Mouse (Mus musculus) heart, embryonic 13.5 days (tissue): ENCODE data around the gene Nfrkb. TPM values are rescaled to one million over a fixed set of nuclear protein-coding genes. Genes with fewer than 3 reads are reported as not detected.

Experiments used
- ATAC-seq: fragments of 200-750 bp; cut with Nextera tagmentation; 2 replicates; pipeline ENCODE4 v1.8.0; 2017; ENCODE audit warnings: moderate TSS enrichment; ENCODE audit not compliant: insufficient number of reproducible peaks, low FRiP score, low TSS enrichment; ENCODE audit errors: extremely low read depth
- H3K27ac ChIP-seq: fragments of 300-500 bp; sonication (generic); replicated peaks from 2 replicates; pipeline ENCODE4 v1.5.1; 2015; ENCODE audit warnings: moderate library complexity, mild to moderate bottlenecking, inconsistent platforms
- H3K27me3 ChIP-seq: fragments of 300-500 bp; sonication (generic); replicated peaks from 2 replicates; pipeline ENCODE4 v1.6.1; 2015; ENCODE audit warnings: mild to moderate bottlenecking, inconsistent platforms
- H3K36me3 ChIP-seq: fragments of 300-500 bp; sonication (generic); 2 replicates; pipeline ENCODE4 v1.6.1; 2015; ENCODE audit warnings: mild to moderate bottlenecking, inconsistent platforms
- H3K4me1 ChIP-seq: fragments of 300-500 bp; sonication (generic); 2 replicates; pipeline ENCODE4 v1.6.1; 2015; ENCODE audit warnings: inconsistent platforms
- H3K4me2 ChIP-seq: fragments of 300-500 bp; sonication (generic); 2 replicates; pipeline ENCODE4 v1.6.1; 2015; ENCODE audit warnings: inconsistent platforms, mild to moderate bottlenecking, moderate library complexity
- H3K4me3 ChIP-seq: fragments of 300-500 bp; sonication (generic); 2 replicates; pipeline ENCODE4 v1.5.1; 2015; ENCODE audit warnings: moderate library complexity, mild to moderate bottlenecking, inconsistent platforms
- H3K9ac ChIP-seq: fragments of 300-500 bp; sonication (generic); 2 replicates; pipeline ENCODE4 v1.6.1; 2015; ENCODE audit warnings: inconsistent platforms, mild to moderate bottlenecking, moderate library complexity
- H3K9me3 ChIP-seq: fragments of 300-500 bp; sonication (generic); 2 replicates; pipeline ENCODE4 v1.6.1; 2016; ENCODE audit warnings: inconsistent platforms
- WGBS: fragments of 180-500 bp; shearing (Covaris S2); methylation state at CpG from one replicate; pipeline ENCODE4 v1.1.7; 2015; ENCODE audit warnings: mixed read lengths; 5-methylcytosine and 5-hydroxymethylcytosine counted together
- polyA plus RNA-seq: library from polyadenylated mRNA; unstranded; fragments of >200 nt; fragmentation: Nextera tagmentation; extraction: Ambion mirVana; gene quantifications from 2 replicates; pipeline ENCODE4 v1.2.1, GENCODE M21; 2015

The Nfrkb gene
- polyA plus RNA-seq, 1 experiment from 2014 or later: 12.3 TPM

GRCm38 (mm10) chr9:31376661-31377060, 9.3 kb upstream of the Nfrkb start:
- H3K27me3 ChIP-seq: no peaks in the 10 kb centered on the region
- H3K9ac ChIP-seq: no peak overlapping the region
- H3K9me3 ChIP-seq: peaks cover 6% of the 10 kb centered on the region; the same call in 1 of the 2 replicates
- no peak overlapping the region for H3K27ac ChIP-seq
- no peak overlapping the region for H3K4me2 ChIP-seq
- H3K36me3 ChIP-seq: peaks cover 38% of the 10 kb centered on the region
- no peaks in the 10 kb centered on the region for H3K4me1 ChIP-seq
- ATAC-seq: no peak
- no peak overlapping the region for H3K4me3 ChIP-seq

- Histone ChIP-seq H3K4me3 (peak overlapping the region; percentile 81), H3K9ac (peak overlapping the region; percentile 94; the same call in 1 of the 2 replicates), H3K4me2 (peak overlapping the region; percentile 82), H3K27ac (no peak overlapping the region), H3K4me1 (peaks cover 17% of the 10 kb centered on the region), H3K27me3 (no peaks in the 10 kb centered on the region), H3K36me3 (peaks cover 13% of the 10 kb centered on the region), H3K9me3 (no peaks in the 10 kb centered on the region)
- 74% methylated on average over 17 of the region's 17 CpGs for WGBS
- ATAC-seq: no peak
Measured at GRCm38 (mm10) chr9:31384786-31385499, 1.0 kb upstream of the Nfrkb start.

DNA sequence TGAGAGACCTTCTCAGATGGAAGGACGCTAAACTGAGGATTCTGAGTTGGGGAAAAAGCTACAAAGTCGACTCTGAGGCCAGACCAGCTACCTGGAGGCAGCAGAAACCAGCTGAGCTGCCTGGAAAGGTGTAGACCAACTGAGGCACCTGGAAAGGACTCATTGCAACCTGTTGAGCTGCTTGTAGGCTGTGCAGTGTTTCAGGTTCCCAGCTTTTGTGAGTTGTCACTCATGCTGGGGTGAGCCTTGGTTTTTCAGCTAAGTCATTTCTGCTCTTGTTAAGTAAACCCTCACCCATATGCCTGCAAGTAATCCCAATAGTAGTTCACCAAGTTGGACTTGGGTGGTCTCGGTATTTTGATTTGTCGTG, 507 bp upstream of the Nfrkb start:
- H3K9ac ChIP-seq: peak overlapping the region; percentile 94
- ATAC-seq: 0 out of 2 replicates have a peak, but pooled peaks have one; percentile 4
- no peaks in the 10 kb centered on the region for H3K9me3 ChIP-seq
- H3K36me3 ChIP-seq: peaks cover 18% of the 10 kb centered on the region
- H3K4me3 ChIP-seq: peak overlapping the region; percentile 81
- H3K27me3 ChIP-seq: no peaks in the 10 kb centered on the region
- peaks cover 17% of the 10 kb centered on the region for H3K4me1 ChIP-seq
- peak overlapping the region; percentile 82 for H3K4me2 ChIP-seq
- WGBS: 20% methylated on average over 4 of the region's 4 CpGs
- no peak overlapping the region for H3K27ac ChIP-seq

DNA sequence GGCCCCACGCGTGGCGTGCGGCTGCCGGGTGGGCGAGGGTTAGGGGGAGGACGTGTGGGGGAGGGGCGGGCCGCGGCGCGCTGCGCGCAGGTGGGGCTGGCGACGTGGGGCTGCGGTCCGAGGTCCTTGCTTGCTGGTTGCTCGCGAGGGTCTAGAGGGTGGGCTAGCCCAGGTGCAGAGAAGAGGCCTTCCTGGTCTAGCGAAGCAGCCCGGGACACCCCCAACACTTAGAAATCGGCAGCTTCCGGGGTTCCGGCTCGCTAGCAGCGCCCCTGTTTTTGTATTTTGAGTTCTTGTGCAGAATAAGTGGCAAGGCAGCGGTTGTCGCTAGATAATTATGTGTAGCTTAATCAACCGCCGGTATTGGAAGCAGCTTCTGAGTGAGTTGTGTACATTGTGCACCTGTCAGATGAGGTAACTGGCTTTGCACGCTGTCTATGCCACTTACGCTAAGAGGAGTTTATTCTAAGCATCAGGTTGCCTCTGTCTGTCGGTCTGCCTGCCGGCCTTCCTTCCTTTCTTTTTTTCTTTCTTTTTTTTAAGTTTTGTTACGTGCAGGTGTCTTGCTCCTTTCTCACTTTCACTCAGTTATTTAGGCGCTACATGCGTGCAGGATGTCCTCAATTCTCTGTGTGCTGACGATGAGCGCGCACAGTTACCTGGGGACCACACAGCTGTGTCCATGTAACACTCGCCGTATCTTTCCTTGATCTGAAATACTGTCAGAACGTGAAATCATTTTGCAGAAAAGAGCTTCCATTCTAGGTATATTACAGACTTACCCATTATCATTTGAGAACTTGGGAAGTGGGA, 582 bp downstream of the Nfrkb start:
- H3K27me3 ChIP-seq: no peaks in the 10 kb centered on the region
- WGBS: 11% methylated on average over 40 of the region's 44 CpGs

GRCm38 (mm10) chr9:31387206-31387605, 1.2 kb downstream of the Nfrkb start:
- H3K9me3 ChIP-seq: no peaks in the 10 kb centered on the region
- no peak overlapping the region for H3K27ac ChIP-seq
- H3K27me3 ChIP-seq: no peaks in the 10 kb centered on the region
- no peak for ATAC-seq
- H3K4me1 ChIP-seq: peaks cover 17% of the 10 kb centered on the region
- H3K36me3 ChIP-seq: peaks cover 36% of the 10 kb centered on the region
- peak overlapping the region; percentile 82 for H3K4me2 ChIP-seq
- H3K9ac ChIP-seq: peak overlapping the region; percentile 94; the same call in 1 of the 2 replicates
- peak overlapping the region; percentile 81 for H3K4me3 ChIP-seq
- WGBS: 80% methylated on average over 5 of the region's 5 CpGs

More for the DNA sequence above, 582 bp downstream of the Nfrkb start:
- H3K9ac ChIP-seq: peak overlapping the region; percentile 94
- peak overlapping the region; percentile 82 for H3K4me2 ChIP-seq
- no peaks in the 10 kb centered on the region for H3K9me3 ChIP-seq
- H3K36me3 ChIP-seq: peaks cover 29% of the 10 kb centered on the region
- H3K27ac ChIP-seq: peak overlapping the region; percentile 49
- peak overlapping the region; percentile 81 for H3K4me3 ChIP-seq
- peaks cover 17% of the 10 kb centered on the region for H3K4me1 ChIP-seq
- ATAC-seq: peak; percentile 45; the same call in 1 of the 2 replicates

DNA sequence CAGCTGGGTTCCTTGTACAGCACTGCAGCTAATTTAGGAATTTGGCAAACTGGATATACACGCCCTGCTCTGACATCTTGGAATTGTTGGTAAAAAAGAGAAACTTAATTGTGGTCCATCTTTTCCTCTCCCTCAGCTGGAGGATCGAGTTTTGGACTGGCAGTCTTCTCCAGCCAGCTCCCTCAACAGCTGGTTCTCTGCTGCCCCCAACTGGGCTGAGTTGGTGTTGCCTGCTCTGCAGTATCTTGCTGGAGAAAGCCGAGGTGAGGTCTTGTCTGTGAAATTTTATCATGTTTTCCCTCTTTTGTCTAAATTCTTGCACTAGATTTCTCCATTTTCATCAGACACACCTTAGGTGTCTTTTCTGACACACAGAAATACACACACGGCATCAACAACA, 14.4 kb downstream of the Nfrkb start:
- no peak for ATAC-seq
- WGBS: 45% methylated on average over 4 of the region's 4 CpGs
- H3K9ac ChIP-seq: no peak overlapping the region

DNA sequence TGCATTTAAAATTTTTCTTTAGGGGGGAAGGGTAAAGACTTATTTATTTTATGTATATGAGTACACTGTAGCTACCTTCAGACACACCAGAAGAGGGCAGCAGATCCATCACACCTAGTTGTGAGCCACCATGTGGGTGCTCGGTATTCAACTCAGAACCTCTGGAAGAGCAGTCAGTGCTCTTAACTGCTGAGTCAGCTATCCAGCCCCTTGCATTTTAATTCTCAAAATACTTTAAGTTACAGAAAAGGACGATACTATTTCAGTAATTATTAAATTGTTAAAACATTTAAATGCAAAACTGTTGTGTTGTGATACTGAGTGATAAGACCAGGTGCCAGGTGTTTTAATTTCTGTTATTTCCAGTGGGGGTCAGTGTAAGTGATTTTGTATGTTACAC, 18.3 kb downstream of the Nfrkb start:
- H3K9me3 ChIP-seq: no peaks in the 10 kb centered on the region
- ATAC-seq: no peak
- no peak overlapping the region for H3K4me2 ChIP-seq
- H3K27me3 ChIP-seq: no peaks in the 10 kb centered on the region
- H3K27ac ChIP-seq: no peak overlapping the region
- H3K4me1 ChIP-seq: no peaks in the 10 kb centered on the region
- no peak overlapping the region for H3K4me3 ChIP-seq
- H3K36me3 ChIP-seq: peaks cover 93% of the 10 kb centered on the region
- 88% methylated on average over 2 of the region's 2 CpGs for whole genome bisulfite sequencing
- no peak overlapping the region for H3K9ac ChIP-seq

More for the DNA sequence above, 14.4 kb downstream of the Nfrkb start:
- Histone ChIP-seq H3K36me3 (peaks cover 100% of the 10 kb centered on the region), H3K27ac (no peak overlapping the region), H3K9me3 (no peaks in the 10 kb centered on the region), H3K4me1 (no peaks in the 10 kb centered on the region), H3K27me3 (no peaks in the 10 kb centered on the region), H3K4me2 (no peak overlapping the region), H3K4me3 (no peak overlapping the region)

- Histone ChIP-seq H3K9ac (no peak overlapping the region), H3K27ac (no peak overlapping the region), H3K4me3 (no peak overlapping the region), H3K4me2 (no peak overlapping the region), H3K27me3 (no peaks in the 10 kb centered on the region), H3K36me3 (peaks cover 93% of the 10 kb centered on the region), H3K4me1 (no peaks in the 10 kb centered on the region), H3K9me3 (no peaks in the 10 kb centered on the region)
- 58% methylated on average over 6 of the region's 6 CpGs for WGBS
- ATAC-seq: no peak
Measured at GRCm38 (mm10) chr9:31405217-31405616, 19.2 kb downstream of the Nfrkb start.

GRCm38 (mm10) chr9:31412165-31412564, 26.2 kb downstream of the Nfrkb start:
- H3K4me3 ChIP-seq: no peak overlapping the region
- H3K9me3 ChIP-seq: no peaks in the 10 kb centered on the region
- peaks cover 96% of the 10 kb centered on the region for H3K36me3 ChIP-seq
- no peak for ATAC-seq
- no peak overlapping the region for H3K27ac ChIP-seq
- no peaks in the 10 kb centered on the region for H3K4me1 ChIP-seq
- H3K9ac ChIP-seq: no peak overlapping the region
- no peak overlapping the region for H3K4me2 ChIP-seq
- no peaks in the 10 kb centered on the region for H3K27me3 ChIP-seq
- 83% methylated on average over 4 of the region's 4 CpGs for WGBS

DNA sequence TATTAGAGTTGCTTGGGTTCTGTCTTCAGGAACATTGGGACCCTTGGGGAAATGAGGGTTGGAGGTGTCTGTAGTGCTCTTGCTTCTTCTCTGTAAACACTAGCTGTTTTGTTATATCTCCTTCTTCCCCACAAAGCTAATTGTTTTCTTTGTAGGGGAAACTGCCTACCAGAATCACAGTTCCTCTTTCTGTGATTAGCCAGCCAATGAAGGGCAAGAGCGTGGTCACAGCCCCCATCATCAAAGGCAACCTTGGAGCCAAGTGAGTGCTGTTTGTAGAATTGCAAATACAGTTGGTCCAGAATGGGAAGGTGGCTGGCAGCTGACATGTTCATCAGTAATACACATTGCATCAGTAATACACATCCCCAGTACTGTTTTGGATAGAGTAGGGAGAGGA, 32.8 kb downstream of the Nfrkb start:
- no peak overlapping the region for H3K4me3 ChIP-seq
- peaks cover 88% of the 10 kb centered on the region for H3K36me3 ChIP-seq
- no peaks in the 10 kb centered on the region for H3K4me1 ChIP-seq
- no peaks in the 10 kb centered on the region for H3K27me3 ChIP-seq
- no peak overlapping the region for H3K4me2 ChIP-seq
- no peak overlapping the region for H3K9ac ChIP-seq
- H3K27ac ChIP-seq: no peak overlapping the region
- 89% methylated on average over 1 of the region's 1 CpGs for WGBS
- H3K9me3 ChIP-seq: no peaks in the 10 kb centered on the region
- no peak for ATAC-seq

DNA sequence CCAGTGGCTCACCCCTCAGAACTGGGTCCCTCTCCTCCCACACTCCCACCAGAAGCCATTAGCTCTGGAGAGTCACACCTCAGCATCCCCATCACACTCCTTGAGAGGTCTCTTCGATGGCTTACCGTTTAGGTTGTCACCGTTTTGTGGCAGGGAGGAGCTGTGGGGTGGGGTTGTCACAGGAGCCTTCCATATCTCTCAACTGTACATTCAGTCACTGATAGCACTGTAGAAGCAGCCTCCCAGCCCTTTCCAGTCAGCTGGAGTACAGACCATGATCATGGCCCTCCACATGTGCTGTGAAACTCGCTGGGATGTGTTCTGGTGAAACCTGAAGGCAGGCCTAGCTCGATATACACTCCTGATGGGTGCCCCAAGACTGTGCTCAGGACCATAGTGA, 36.2 kb downstream of the Nfrkb start:
- H3K9me3 ChIP-seq: no peaks in the 10 kb centered on the region
- no peak for ATAC-seq
- H3K4me3 ChIP-seq: no peak overlapping the region
- H3K9ac ChIP-seq: no peak overlapping the region
- H3K27me3 ChIP-seq: no peaks in the 10 kb centered on the region
- H3K4me1 ChIP-seq: no peaks in the 10 kb centered on the region
- peaks cover 69% of the 10 kb centered on the region for H3K36me3 ChIP-seq
- WGBS: 70% methylated on average over 5 of the region's 5 CpGs
- no peak overlapping the region for H3K27ac ChIP-seq
- H3K4me2 ChIP-seq: no peak overlapping the region
